Mouse (Mus musculus) embryonic facial prominence, embryonic 15.5 days (tissue): ENCODE measurements around the gene Gm7030. TPM values are rescaled to one million over a fixed set of nuclear protein-coding genes. Genes with fewer than 3 reads are reported as not detected.
"Not testable (repeated sequence)": the region's sequence is repeated elsewhere in the genome, so short reads cannot be mapped to it uniquely, and the experiment has no call there.

Experiments
- ATAC-seq: fragments of 200-750 bp; cut with Nextera tagmentation; 2 replicates; pipeline ENCODE4 v1.8.0; 2017; ENCODE audit warnings: low read depth, moderate TSS enrichment; ENCODE audit not compliant: insufficient number of reproducible peaks, low FRiP score, low TSS enrichment
- H3K27ac ChIP-seq: fragments of 300-500 bp; sonication (generic); replicated peaks from 2 replicates; pipeline ENCODE4 v1.5.1; 2015; ENCODE audit warnings: mild to moderate bottlenecking, inconsistent platforms
- H3K27me3 ChIP-seq: fragments of 300-500 bp; sonication (generic); 2 replicates; pipeline ENCODE4 v1.6.1; 2015; ENCODE audit warnings: inconsistent platforms
- H3K36me3 ChIP-seq: fragments of 300-500 bp; sonication (generic); 2 replicates; pipeline ENCODE4 v1.6.1; 2015; ENCODE audit warnings: mild to moderate bottlenecking, inconsistent platforms
- H3K4me1 ChIP-seq: fragments of 300-500 bp; sonication (generic); 2 replicates; pipeline ENCODE4 v1.6.1; 2015; ENCODE audit warnings: inconsistent platforms
- H3K4me2 ChIP-seq: fragments of 300-500 bp; sonication (generic); replicated peaks from 2 replicates; pipeline ENCODE4 v1.6.1; 2015; ENCODE audit warnings: mild to moderate bottlenecking, inconsistent platforms
- H3K4me3 ChIP-seq: fragments of 300-500 bp; sonication (generic); replicated peaks from 2 replicates; pipeline ENCODE4 v1.5.1; 2015; ENCODE audit warnings: mild to moderate bottlenecking, inconsistent platforms
- H3K9ac ChIP-seq: fragments of 300-500 bp; sonication (generic); 2 replicates; pipeline ENCODE4 v1.6.1; 2015; ENCODE audit warnings: inconsistent platforms
- H3K9me3 ChIP-seq: fragments of 300-500 bp; sonication (generic); replicated peaks from 2 replicates; pipeline ENCODE4 v1.6.1; 2016; ENCODE audit warnings: inconsistent platforms
- WGBS: fragments of 180-500 bp; shearing (Covaris S2); methylation state at CpG from one replicate; pipeline ENCODE4 v1.1.7; 2015; 5-methylcytosine and 5-hydroxymethylcytosine counted together
- polyA plus RNA-seq: library from polyadenylated mRNA; unstranded; fragments of >200 nt; fragmentation: Nextera tagmentation; extraction: Ambion mirVana; gene quantifications from 2 replicates; pipeline ENCODE4 v1.2.1, GENCODE M21; 2015

Gm7030 gene
- polyA plus RNA-seq, result not detected in 2 replicates

- not testable (repeated sequence) for H3K4me1 ChIP-seq, H3K4me3 ChIP-seq, H3K27me3 ChIP-seq, H3K9ac ChIP-seq, H3K9me3 ChIP-seq, H3K36me3 ChIP-seq, H3K4me2 ChIP-seq, H3K27ac ChIP-seq
- 0 out of 2 replicates have a peak, but pooled peaks have one; percentile 47 for ATAC-seq
- WGBS, result 22% methylated on average over 27 of the region's 28 CpGs
Measured at GRCm38 (mm10) chr17:36128968-36129817, at the start of gene Gm7030. Gene Gm7030, minus strand, starts transcription at chr17:36129425.

GRCm38 (mm10) chr17:36178938-36179337 lies 49.7 kb upstream of the Gm7030 start:
- ATAC-seq, H3K9me3 ChIP-seq, H3K36me3 ChIP-seq, H3K9ac ChIP-seq, H3K4me1 ChIP-seq, H3K27ac ChIP-seq: not testable (repeated sequence)
- H3K4me2 ChIP-seq, result peak overlapping the region; percentile 69
- peak overlapping the region; percentile 38 for H3K4me3 ChIP-seq
- H3K27me3 ChIP-seq, result peaks cover 22% of the 10 kb centered on the region
- under 1% methylated on average over 40 of the region's 40 CpGs for WGBS

DNA sequence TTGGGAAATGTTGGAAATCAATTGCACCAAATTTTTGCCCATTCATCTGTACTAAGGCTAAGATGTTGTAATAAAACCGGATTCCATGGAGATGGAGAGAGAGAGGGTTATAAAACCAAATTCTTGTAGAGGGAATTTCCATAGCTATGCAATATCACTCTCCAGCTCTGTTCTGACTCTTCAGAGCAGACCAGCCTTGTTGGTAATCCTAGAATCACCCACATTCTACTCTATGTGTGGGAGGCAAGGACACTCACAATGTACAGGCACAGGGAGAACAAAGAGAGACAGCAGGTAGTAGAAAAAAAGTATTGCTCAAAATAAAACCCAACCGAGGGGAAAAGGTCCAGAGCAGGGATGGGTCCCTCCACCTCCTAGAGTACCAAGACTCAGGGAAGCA lies 46.9 kb upstream of the Gm7030 start:
- H3K27me3 ChIP-seq, ATAC-seq, H3K9me3 ChIP-seq, H3K9ac ChIP-seq, H3K27ac ChIP-seq, H3K4me1 ChIP-seq, H3K4me3 ChIP-seq, H3K4me2 ChIP-seq, H3K36me3 ChIP-seq: not testable (repeated sequence)
- no CpG with 5 or more reads among the region's 2 CpGs for WGBS

DNA sequence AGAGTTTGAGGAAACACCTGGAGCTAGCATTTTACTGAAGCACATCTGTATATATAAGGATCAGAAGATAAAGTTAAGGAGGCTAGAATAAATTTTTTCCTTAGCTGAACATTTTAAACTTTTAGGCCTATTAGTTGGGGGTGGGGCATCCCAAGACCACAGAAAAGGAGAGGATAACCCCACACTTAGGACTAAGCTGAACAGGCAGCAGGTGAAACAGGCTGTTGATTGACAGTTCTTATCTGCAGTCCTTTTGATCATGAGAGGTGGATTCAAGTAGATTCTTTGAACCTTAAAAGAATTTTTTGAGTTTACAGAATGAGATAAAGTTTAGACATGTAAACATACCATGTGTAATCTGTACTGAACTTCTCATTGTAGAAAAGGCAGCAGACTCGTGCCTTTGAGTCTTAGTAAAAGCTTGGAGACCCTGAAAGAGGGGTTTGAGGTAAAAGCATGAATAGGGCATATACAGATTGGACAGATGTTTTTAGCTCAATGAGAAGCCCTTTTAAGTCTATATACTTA lies 41.1 kb upstream of the Gm7030 start:
- peaks cover 11% of the 10 kb centered on the region for H3K4me1 ChIP-seq
- WGBS, result 34% methylated on average over 1 of the region's 1 CpGs
- peaks cover 48% of the 10 kb centered on the region for H3K27me3 ChIP-seq
- no peaks in the 10 kb centered on the region for H3K9me3 ChIP-seq
- no peak for ATAC-seq
- H3K4me2 ChIP-seq, result no peak overlapping the region
- H3K9ac ChIP-seq, result no peak overlapping the region
- H3K36me3 ChIP-seq, result no peaks in the 10 kb centered on the region
- no peak overlapping the region for H3K27ac ChIP-seq
- H3K4me3 ChIP-seq, result no peak overlapping the region

DNA sequence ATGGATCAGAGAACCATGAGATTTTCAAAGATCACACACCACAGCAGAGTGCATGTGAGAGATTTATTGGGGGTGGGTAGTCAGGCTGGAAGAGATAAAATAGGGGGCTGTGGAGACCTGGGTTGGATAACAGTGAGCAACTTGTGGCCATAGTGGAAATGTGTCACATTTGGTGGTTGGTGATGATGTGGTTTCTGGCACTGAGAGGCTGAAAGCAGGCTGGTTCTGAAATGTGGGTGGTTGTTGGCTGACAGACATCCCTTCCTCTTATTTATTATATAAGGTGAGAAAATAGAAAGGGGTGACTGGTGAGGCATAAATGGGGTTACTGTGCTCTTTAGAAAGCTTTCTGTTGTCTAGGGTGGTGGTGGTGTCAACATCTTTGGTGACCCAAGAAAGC lies 40.5 kb upstream of the Gm7030 start:
- Histone ChIP-seq H3K27ac (no peak overlapping the region), H3K4me2 (no peak overlapping the region), H3K27me3 (peaks cover 54% of the 10 kb centered on the region), H3K4me1 (peaks cover 11% of the 10 kb centered on the region), H3K36me3 (no peaks in the 10 kb centered on the region), H3K9me3 (no peaks in the 10 kb centered on the region), H3K4me3 (no peak overlapping the region), H3K9ac (no peak overlapping the region)
- ATAC-seq, result no peak

- ATAC-seq, H3K4me3 ChIP-seq, H3K9ac ChIP-seq, H3K9me3 ChIP-seq, H3K36me3 ChIP-seq, H3K27ac ChIP-seq, H3K4me2 ChIP-seq: not testable (repeated sequence)
- peaks cover 61% of the 10 kb centered on the region for H3K27me3 ChIP-seq
- H3K4me1 ChIP-seq, result peaks cover 11% of the 10 kb centered on the region
- 43% methylated on average over 1 of the region's 1 CpGs for WGBS
Measured at GRCm38 (mm10) chr17:36169094-36169493, 39.9 kb upstream of the Gm7030 start.

GRCm38 (mm10) chr17:36168039-36168652 lies 38.9 kb upstream of the Gm7030 start, which contains the start of gene Gm8909:
Gene Gm8909, minus strand, starts transcription at chr17:36168537.
- peak within 1 kb of the TSS; percentile 42 for H3K4me3 ChIP-seq
- ATAC-seq, result no peak
- WGBS, result 2% methylated on average over 62 of the region's 63 CpGs
- H3K36me3 ChIP-seq, result no peaks in the 10 kb centered on the region
- no peaks in the 10 kb centered on the region for H3K9me3 ChIP-seq
- H3K4me1 ChIP-seq, result peaks cover 11% of the 10 kb centered on the region
- H3K27ac ChIP-seq, result no peak within 1 kb of the TSS
- H3K4me2 ChIP-seq, result peak within 1 kb of the TSS; percentile 60
- H3K9ac ChIP-seq, result no peak within 1 kb of the TSS
- peaks cover 70% of the 10 kb centered on the region for H3K27me3 ChIP-seq

- H3K4me1 ChIP-seq, result peaks cover 11% of the 10 kb centered on the region
- no peak overlapping the region for H3K9ac ChIP-seq
- H3K9me3 ChIP-seq, result no peaks in the 10 kb centered on the region
- peaks cover 75% of the 10 kb centered on the region for H3K27me3 ChIP-seq
- no peaks in the 10 kb centered on the region for H3K36me3 ChIP-seq
- H3K27ac ChIP-seq, result no peak overlapping the region
- peak overlapping the region; percentile 60 for H3K4me2 ChIP-seq
- peak overlapping the region; percentile 42 for H3K4me3 ChIP-seq
- no peak for ATAC-seq
- WGBS, result under 1% methylated on average over 51 of the region's 51 CpGs
Measured at GRCm38 (mm10) chr17:36167306-36168038, 38.2 kb upstream of the Gm7030 start.

DNA sequence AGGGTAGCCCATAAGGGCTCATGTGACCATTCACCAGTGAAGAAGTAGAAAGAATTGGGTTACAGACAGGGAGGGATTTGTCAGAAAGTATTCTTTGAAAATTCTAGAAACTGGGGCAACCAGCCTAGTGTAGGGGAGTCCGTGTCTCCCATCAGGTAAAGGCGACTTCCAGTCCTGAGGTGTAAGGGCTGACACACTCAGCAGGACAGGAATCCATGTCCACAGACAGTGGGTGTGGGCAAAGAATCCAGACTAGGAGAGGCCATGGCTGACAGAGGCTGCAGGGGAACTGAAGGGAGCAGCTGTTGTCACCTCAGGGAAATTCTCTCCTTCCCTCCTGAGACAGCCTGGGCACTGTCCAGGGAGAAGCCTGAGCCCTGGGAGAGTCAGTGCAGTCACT lies 37.7 kb upstream of the Gm7030 start:
- not testable (repeated sequence) for H3K27ac ChIP-seq, H3K9ac ChIP-seq, ATAC-seq, H3K9me3 ChIP-seq, H3K4me2 ChIP-seq, H3K4me3 ChIP-seq, H3K36me3 ChIP-seq
- Histone ChIP-seq H3K27me3 (peaks cover 79% of the 10 kb centered on the region), H3K4me1 (peaks cover 12% of the 10 kb centered on the region)
- WGBS, result 8% methylated on average over 2 of the region's 2 CpGs

- Histone ChIP-seq H3K9me3 (no peaks in the 10 kb centered on the region), H3K36me3 (no peaks in the 10 kb centered on the region), H3K27me3 (peaks cover 81% of the 10 kb centered on the region), H3K4me3 (peak overlapping the region; percentile 21), H3K4me2 (peak overlapping the region; percentile 30), H3K9ac (no peak overlapping the region), H3K4me1 (peaks cover 13% of the 10 kb centered on the region), H3K27ac (no peak overlapping the region)
- peak; percentile 39 for ATAC-seq
- 1% methylated on average over 56 of the region's 56 CpGs for WGBS
Measured at GRCm38 (mm10) chr17:36161129-36162051, 32.2 kb upstream of the Gm7030 start.
